ENCODE assay signal across 24 mouse cellular contexts in the genomic region with DNA sequence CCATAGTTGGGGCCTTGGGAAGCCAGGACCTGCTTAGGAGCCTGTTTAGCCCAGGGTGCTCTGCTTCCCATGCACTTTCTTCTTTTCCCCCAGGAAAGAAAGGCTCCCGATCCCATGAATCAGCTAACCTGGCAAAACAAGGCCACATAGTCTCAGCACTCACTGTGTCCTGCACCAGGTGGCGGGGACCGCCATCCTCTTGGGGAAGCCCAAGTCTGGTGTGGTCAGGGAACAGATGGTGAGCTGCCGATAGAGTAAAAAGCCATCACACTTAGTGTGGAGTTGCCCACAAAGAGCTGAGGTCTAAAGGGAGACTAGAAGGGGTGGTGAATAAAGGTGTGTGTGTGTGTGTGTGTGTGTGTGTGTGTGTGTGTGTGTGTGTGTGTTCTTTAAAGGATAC. TPM values are rescaled to one million over a fixed set of nuclear protein-coding genes. Genes with fewer than 3 reads are reported as not detected.
DNase-seq lines count a peak whose midpoint lies in the region; ATAC-seq and TF ChIP-seq lines count a peak whose summit lies in the region.
"Had no signal": no experiment of that assay in that cellular context is flagged by ENCODE, and none has a peak within 500 bp of the region (broad histone marks: within the 10 kb centered on the region; RNA-seq: fewer than 3 reads in every experiment).

No protein-coding gene starts in this region.

- DNase-seq in midbrain, embryonic 11.5 days (ENCODE audit: low spot score, missing footprints): peak; percentile 41
- no peak for DNase-seq in midbrain, embryonic 10.5 days (ENCODE audit: low spot score)
- DNase-seq in liver, embryonic 13.5 days: no peak
- no peak for DNase-seq in gastrocnemius, adult 2 months
- no peak for DNase-seq in kidney, adult 11 months
- DNase-seq: adrenal gland, adult 8-10 months; adrenal gland, postnatal 25 days; cerebellum, adult 9-11 months; gastrocnemius, postnatal 10 days; gastrocnemius, postnatal 36 days; heart, postnatal 10 days; heart, postnatal 36 days had no signal

- H3K4me2 ChIP-seq in midbrain, embryonic 11.5 days: no peak overlapping the region
- peak overlapping the region; percentile 56 for H3K4me2 ChIP-seq in liver, embryonic 13.5 days
- H3K4me2 ChIP-seq in liver, embryonic 16.5 days (ENCODE audit: low read depth, low read length): no peak overlapping the region
- H3K4me2 ChIP-seq: embryonic facial prominence, embryonic 12.5 days; embryonic facial prominence, embryonic 15.5 days; heart, embryonic 12.5 days; heart, embryonic 15.5 days; hindbrain, embryonic 13.5 days had no signal

- no peaks in the 10 kb centered on the region for H3K4me1 ChIP-seq in midbrain, embryonic 11.5 days (ENCODE audit: control insufficient read depth, insufficient read depth, low read length)
- H3K4me1 ChIP-seq in midbrain, embryonic 10.5 days: peaks cover 19% of the 10 kb centered on the region
- H3K4me1 ChIP-seq in liver, embryonic 13.5 days (replicated peaks): peaks cover 82% of the 10 kb centered on the region
- peaks cover 48% of the 10 kb centered on the region for H3K4me1 ChIP-seq in liver, embryonic 16.5 days (ENCODE audit: control insufficient read depth, low read depth, low read length)

- WGBS in midbrain, embryonic 11.5 days: 94% methylated on average over 4 of the region's 4 CpGs
- 96% methylated on average over 4 of the region's 4 CpGs for WGBS in midbrain, embryonic 10.5 days
- WGBS in liver, embryonic 13.5 days (ENCODE audit: insufficient replicate concordance): 74% methylated on average over 4 of the region's 4 CpGs
- WGBS in liver, embryonic 16.5 days (ENCODE audit: insufficient replicate concordance): 82% methylated on average over 4 of the region's 4 CpGs

- no peak for ATAC-seq in midbrain, embryonic 11.5 days (ENCODE audit: low FRiP score)
- ATAC-seq in liver, embryonic 13.5 days (ENCODE audit: low read depth): no peak
- no peak for ATAC-seq in liver, embryonic 16.5 days (ENCODE audit: low read depth)
- ATAC-seq: activated CD4-positive, CD25-positive, alpha-beta regulatory T cell, adult 4 months; CD4-positive, CD25-positive, alpha-beta regulatory T cell, adult 4 months; forebrain, embryonic 14.5 days; hindbrain, postnatal 0 days; inflammation-experienced regulatory T-cells, adult 6 months had no signal

- intact Hi-C loops in gastrocnemius, adult 2 months (cut with DNase I): no loop called here

- no peaks in the 10 kb centered on the region for H3K36me3 ChIP-seq in midbrain, embryonic 11.5 days (ENCODE audit: control insufficient read depth, insufficient read depth, low read length)
- no peaks in the 10 kb centered on the region for H3K36me3 ChIP-seq in midbrain, embryonic 10.5 days
- peaks cover 2% of the 10 kb centered on the region for H3K36me3 ChIP-seq in liver, embryonic 13.5 days
- H3K36me3 ChIP-seq in liver, embryonic 16.5 days (ENCODE audit: control insufficient read depth, insufficient read depth): no peaks in the 10 kb centered on the region
- H3K36me3 ChIP-seq: embryonic facial prominence, embryonic 12.5 days; embryonic facial prominence, embryonic 15.5 days; heart, embryonic 12.5 days; heart, embryonic 15.5 days; hindbrain, embryonic 10.5 days; hindbrain, embryonic 13.5 days had no signal

- no peak for TF ChIP-seq CTCF in gastrocnemius, adult 2 months (IDR thresholded peaks at IDR 0.05)

- no peak overlapping the region for H3K9ac ChIP-seq in midbrain, embryonic 11.5 days (ENCODE audit: low read length)
- H3K9ac ChIP-seq in liver, embryonic 13.5 days: peak overlapping the region; percentile 53; the same call in 1 of the 2 replicates
- H3K9ac ChIP-seq in liver, embryonic 16.5 days (ENCODE audit: low read depth, low read length): no peak overlapping the region; the same call in 1 of the 2 replicates
- H3K9ac ChIP-seq: embryonic facial prominence, embryonic 12.5 days; embryonic facial prominence, embryonic 15.5 days; heart, embryonic 12.5 days; heart, embryonic 15.5 days; hindbrain, embryonic 13.5 days had no signal

- H3K9me3 ChIP-seq in midbrain, embryonic 11.5 days (ENCODE audit: control insufficient read depth, low read length): no peaks in the 10 kb centered on the region; the same call in 1 of the 2 replicates
- H3K9me3 ChIP-seq in midbrain, embryonic 10.5 days (replicated peaks): no peaks in the 10 kb centered on the region
- no peaks in the 10 kb centered on the region for H3K9me3 ChIP-seq in liver, embryonic 13.5 days (replicated peaks)
- no peaks in the 10 kb centered on the region for H3K9me3 ChIP-seq in liver, embryonic 16.5 days (replicated peaks; ENCODE audit: control insufficient read depth, low read length)
- H3K9me3 ChIP-seq: embryonic facial prominence, embryonic 12.5 days; heart, embryonic 15.5 days; hindbrain, embryonic 10.5 days; hindbrain, embryonic 13.5 days had no signal

- no peak overlapping the region for H3K4me3 ChIP-seq in midbrain, embryonic 11.5 days (ENCODE audit: low read depth, low read length)
- H3K4me3 ChIP-seq in midbrain, embryonic 10.5 days: no peak overlapping the region
- no peak overlapping the region for H3K4me3 ChIP-seq in liver, embryonic 13.5 days (replicated peaks)
- no peak overlapping the region for H3K4me3 ChIP-seq in liver, embryonic 16.5 days (ENCODE audit: low read depth, low read length)
- no peak overlapping the region for H3K4me3 ChIP-seq in gastrocnemius, adult 2 months
- H3K4me3 ChIP-seq: embryonic facial prominence, embryonic 12.5 days; embryonic facial prominence, embryonic 15.5 days; heart, embryonic 12.5 days; heart, embryonic 15.5 days; hindbrain, embryonic 10.5 days; hindbrain, embryonic 13.5 days had no signal

- H3K27ac ChIP-seq in midbrain, embryonic 11.5 days (ENCODE audit: low read depth, low read length): no peak overlapping the region
- no peak overlapping the region for H3K27ac ChIP-seq in midbrain, embryonic 10.5 days (replicated peaks)
- H3K27ac ChIP-seq in liver, embryonic 13.5 days: peak overlapping the region; percentile 98
- H3K27ac ChIP-seq in liver, embryonic 16.5 days (ENCODE audit: low read length): peak overlapping the region; percentile 69
- no peak overlapping the region for H3K27ac ChIP-seq in gastrocnemius, adult 2 months
- H3K27ac ChIP-seq: embryonic facial prominence, embryonic 12.5 days; embryonic facial prominence, embryonic 15.5 days; heart, embryonic 15.5 days; hindbrain, embryonic 10.5 days; hindbrain, embryonic 13.5 days; hindbrain, postnatal 0 days had no signal

- H3K27me3 ChIP-seq in midbrain, embryonic 11.5 days (ENCODE audit: control insufficient read depth, insufficient read depth, low read length): no peaks in the 10 kb centered on the region
- H3K27me3 ChIP-seq in midbrain, embryonic 10.5 days (ENCODE audit: low read depth, poor library complexity, severe bottlenecking): no peaks in the 10 kb centered on the region
- H3K27me3 ChIP-seq in liver, embryonic 13.5 days: no peaks in the 10 kb centered on the region
- H3K27me3 ChIP-seq in liver, embryonic 16.5 days (ENCODE audit: control insufficient read depth, insufficient read depth, low read depth, low read length): no peaks in the 10 kb centered on the region
- H3K27me3 ChIP-seq: embryonic facial prominence, embryonic 15.5 days; heart, embryonic 12.5 days; heart, embryonic 15.5 days; hindbrain, embryonic 13.5 days had no signal

RNA-seq across cellular contexts. Expression of a gene that starts 57.0 kb away (rescaled TPM):
- 95.5 and 105 TPM in 2 replicates for polyA plus RNA-seq in midbrain, embryonic 11.5 days (2014; fragmentation: Nextera tagmentation; extraction: Ambion mirVana)
- 84.5 and 105 TPM in 2 replicates for polyA plus RNA-seq in midbrain, embryonic 10.5 days (2016; fragmentation: Nextera tagmentation; extraction: Ambion mirVana)
- 64.0 and 76.5 TPM in 2 replicates for polyA plus RNA-seq in liver, embryonic 13.5 days (2015; fragmentation: Nextera tagmentation; extraction: Ambion mirVana)
- polyA plus RNA-seq in liver, embryonic 16.5 days (2015; fragmentation: Nextera tagmentation; extraction: Ambion mirVana): 90.6 and 92.1 TPM in 2 replicates
- 10 to 100 TPM; 28.2 to 30.2 TPM for total RNA-seq in gastrocnemius, adult 2 months (2021)

Comparison
In these comparisons a context has a peak if more than half of its experiments do, and no peak if none do; other contexts are left out.
1. H3K27ac ChIP-seq: peak in liver, embryonic 13.5 days (single experiment) and liver, embryonic 16.5 days (single experiment); none in midbrain, embryonic 11.5 days (single experiment), midbrain, embryonic 10.5 days (single experiment) and gastrocnemius, adult 2 months (single experiment).